Mouse (Mus musculus): ENCODE measurements around the gene Hnrnpa2b1. TPM values are rescaled to one million over a fixed set of nuclear protein-coding genes. Genes with fewer than 3 reads are reported as not detected.
"Not testable (repeated sequence)": the region's sequence is repeated elsewhere in the genome, so short reads cannot be mapped to it uniquely, and the experiment has no call there.

Gene Hnrnpa2b1
- 639 and 754 TPM in 2 replicates for polyA plus RNA-seq (2012; rRNA removed)

- DNase-seq (ENCODE audit: low spot score): peak; percentile 99
Observed at GRCm38 (mm10) chr6:51469715-51470310, at the start of gene Hnrnpa2b1. Gene Hnrnpa2b1, minus strand, starts transcription at chr6:51469894.

DNA sequence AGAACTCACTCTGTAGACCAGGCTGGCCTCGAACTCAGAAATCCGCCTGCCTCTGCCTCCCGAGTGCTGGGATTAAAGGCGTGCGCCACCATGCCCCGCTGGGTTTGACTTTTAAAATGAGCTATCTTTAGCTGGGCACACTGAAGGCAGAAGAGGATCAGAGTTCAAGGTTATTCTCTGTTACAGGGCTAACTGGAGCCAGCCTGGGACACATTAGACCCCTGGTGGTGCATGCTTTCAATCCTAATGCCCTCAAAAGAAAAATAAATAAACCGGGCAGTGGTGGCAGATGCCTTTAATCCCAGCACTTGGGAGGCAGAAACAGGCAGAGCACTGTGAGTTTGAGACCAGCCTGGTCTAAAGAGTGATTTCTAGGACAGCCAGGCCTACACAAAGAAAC, 45.2 kb upstream of the Hnrnpa2b1 start:
- DNase-seq (ENCODE audit: low spot score): no peak

- DNase-seq (ENCODE audit: low spot score): no peak
Observed at GRCm38 (mm10) chr6:51513745-51514144, 44.1 kb upstream of the Hnrnpa2b1 start.

- no peak for DNase-seq (ENCODE audit: low spot score)
Observed at GRCm38 (mm10) chr6:51510946-51511345, 41.3 kb upstream of the Hnrnpa2b1 start.

- no peak for DNase-seq (ENCODE audit: low spot score)
Observed at GRCm38 (mm10) chr6:51510094-51510493, 40.4 kb upstream of the Hnrnpa2b1 start.

GRCm38 (mm10) chr6:51508750-51509648, 39.3 kb upstream of the Hnrnpa2b1 start:
- DNase-seq (ENCODE audit: low spot score): peak; percentile 33

- no peak for DNase-seq (ENCODE audit: low spot score)
Observed at GRCm38 (mm10) chr6:51507556-51507955, 37.9 kb upstream of the Hnrnpa2b1 start.

DNA sequence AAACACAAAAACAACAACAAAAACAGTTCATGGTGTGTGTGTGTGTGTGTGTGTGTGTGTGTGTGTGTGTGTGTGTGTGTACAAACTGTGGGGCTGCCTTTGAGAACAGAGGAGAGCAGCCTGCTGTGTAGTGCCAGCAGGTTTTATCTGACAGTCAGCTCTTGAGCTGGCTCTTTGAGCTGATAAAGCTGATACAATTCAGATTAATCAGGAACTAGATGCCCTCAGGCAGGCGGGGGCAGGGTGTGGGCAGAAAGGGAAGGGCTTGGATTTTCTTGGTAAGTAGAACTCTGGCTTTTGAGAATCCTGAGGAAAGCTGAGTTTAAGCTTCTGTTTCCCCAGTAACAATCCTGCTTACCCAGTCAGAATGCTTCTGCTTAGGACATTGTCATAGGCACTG, 36.0 kb upstream of the Hnrnpa2b1 start:
- DNase-seq (ENCODE audit: low spot score): no peak

- no peak for DNase-seq (ENCODE audit: low spot score)
Observed at GRCm38 (mm10) chr6:51497321-51498111, 27.8 kb upstream of the Hnrnpa2b1 start.

DNA sequence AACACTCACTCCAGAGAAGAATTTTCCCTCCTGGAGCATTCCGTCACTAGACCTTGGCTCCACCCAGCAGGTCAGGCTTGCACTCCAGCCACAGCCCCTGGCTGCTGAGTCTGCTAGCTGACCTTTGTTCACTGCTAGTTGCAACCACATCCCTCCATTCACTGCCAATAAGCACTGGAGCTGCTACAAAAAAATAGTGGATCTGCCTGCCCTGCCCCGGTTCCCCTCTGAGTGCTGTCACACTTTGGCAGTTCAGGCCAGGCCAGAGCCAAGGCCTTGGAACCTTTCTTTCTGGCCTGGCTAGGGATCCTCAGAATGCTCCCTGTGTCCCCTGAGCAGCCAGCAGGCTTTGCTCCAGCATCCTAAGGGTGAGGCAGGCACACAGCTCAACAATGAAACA, 20.1 kb upstream of the Hnrnpa2b1 start:
- no peak for DNase-seq (ENCODE audit: low spot score)

DNA sequence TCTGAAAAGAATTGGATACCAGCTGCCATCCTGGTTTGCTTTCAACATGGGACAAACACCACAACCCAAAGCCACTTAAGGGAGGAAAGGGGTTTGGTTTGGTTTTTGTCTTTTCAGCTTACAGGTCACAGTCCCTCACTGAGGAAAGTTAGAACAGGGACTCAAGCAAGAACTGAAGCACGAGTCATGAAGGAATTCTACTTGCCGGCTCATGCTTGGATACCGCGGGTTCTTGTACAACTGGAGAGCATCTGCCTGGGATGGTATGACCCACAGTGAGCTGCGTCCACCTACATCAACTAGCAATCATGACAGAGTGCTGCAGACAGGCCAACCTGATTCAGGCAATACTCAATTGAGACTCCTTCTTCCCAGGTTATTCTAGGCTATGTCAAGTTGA, 17.0 kb upstream of the Hnrnpa2b1 start:
- no peak for DNase-seq (ENCODE audit: low spot score)

- DNase-seq (ENCODE audit: low spot score): no peak
Observed at GRCm38 (mm10) chr6:51486076-51486710, 16.5 kb upstream of the Hnrnpa2b1 start.

- DNase-seq (ENCODE audit: low spot score): no peak
Observed at GRCm38 (mm10) chr6:51485646-51486045, 16.0 kb upstream of the Hnrnpa2b1 start.

DNA sequence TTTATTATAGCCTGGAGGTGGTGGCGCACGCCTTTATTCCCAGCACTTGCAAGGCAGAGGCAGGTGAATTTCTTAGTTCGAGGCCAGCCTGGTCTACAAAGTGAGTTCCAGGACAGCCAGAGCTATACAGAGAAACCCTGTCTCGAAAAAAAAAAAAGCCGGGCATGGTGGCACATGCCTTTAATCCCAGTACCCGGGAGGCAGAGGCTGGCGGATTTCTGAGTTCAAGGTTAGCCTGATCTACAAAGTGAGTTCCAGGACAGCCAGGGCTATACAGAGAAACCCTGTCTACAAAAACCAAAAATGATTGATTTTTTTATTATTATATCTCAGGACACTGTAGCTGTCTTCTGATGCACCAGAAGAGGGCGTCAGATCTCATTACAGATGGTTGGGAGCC, 14.9 kb upstream of the Hnrnpa2b1 start:
- DNase-seq (ENCODE audit: low spot score): not testable (repeated sequence)

- no peak for DNase-seq (ENCODE audit: low spot score)
Observed at GRCm38 (mm10) chr6:51483861-51484260, 14.2 kb upstream of the Hnrnpa2b1 start.

- DNase-seq (ENCODE audit: low spot score): no peak
Observed at GRCm38 (mm10) chr6:51481548-51481947, 11.9 kb upstream of the Hnrnpa2b1 start.

GRCm38 (mm10) chr6:51479136-51479731, 9.5 kb upstream of the Hnrnpa2b1 start:
- no peak for DNase-seq (ENCODE audit: low spot score)

DNA sequence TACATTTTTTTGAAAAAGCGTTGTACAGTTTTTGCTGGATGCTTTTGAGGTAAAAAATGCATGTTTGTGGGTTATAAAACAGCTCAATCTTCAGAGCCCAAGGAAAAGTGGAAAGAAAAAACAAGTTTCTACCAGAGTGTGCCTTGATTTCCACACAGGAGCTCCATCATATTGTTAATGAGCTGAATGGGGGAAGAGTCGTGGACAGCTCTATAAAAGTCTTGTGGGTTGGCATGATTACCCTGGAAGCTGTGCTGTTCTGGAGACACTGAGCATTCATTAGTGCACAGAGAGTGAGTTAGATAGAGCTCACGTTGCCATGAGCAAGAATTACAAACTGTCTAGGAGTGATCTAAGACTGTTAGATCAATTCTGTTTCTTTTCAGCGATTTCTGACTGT, 2.5 kb upstream of the Hnrnpa2b1 start:
- DNase-seq (ENCODE audit: low spot score): no peak

- no peak for DNase-seq (ENCODE audit: low spot score)
Observed at GRCm38 (mm10) chr6:51471782-51472181, 2.1 kb upstream of the Hnrnpa2b1 start.

- no peak for DNase-seq (ENCODE audit: low spot score)
Observed at GRCm38 (mm10) chr6:51471179-51471505, 1.4 kb upstream of the Hnrnpa2b1 start.

DNA sequence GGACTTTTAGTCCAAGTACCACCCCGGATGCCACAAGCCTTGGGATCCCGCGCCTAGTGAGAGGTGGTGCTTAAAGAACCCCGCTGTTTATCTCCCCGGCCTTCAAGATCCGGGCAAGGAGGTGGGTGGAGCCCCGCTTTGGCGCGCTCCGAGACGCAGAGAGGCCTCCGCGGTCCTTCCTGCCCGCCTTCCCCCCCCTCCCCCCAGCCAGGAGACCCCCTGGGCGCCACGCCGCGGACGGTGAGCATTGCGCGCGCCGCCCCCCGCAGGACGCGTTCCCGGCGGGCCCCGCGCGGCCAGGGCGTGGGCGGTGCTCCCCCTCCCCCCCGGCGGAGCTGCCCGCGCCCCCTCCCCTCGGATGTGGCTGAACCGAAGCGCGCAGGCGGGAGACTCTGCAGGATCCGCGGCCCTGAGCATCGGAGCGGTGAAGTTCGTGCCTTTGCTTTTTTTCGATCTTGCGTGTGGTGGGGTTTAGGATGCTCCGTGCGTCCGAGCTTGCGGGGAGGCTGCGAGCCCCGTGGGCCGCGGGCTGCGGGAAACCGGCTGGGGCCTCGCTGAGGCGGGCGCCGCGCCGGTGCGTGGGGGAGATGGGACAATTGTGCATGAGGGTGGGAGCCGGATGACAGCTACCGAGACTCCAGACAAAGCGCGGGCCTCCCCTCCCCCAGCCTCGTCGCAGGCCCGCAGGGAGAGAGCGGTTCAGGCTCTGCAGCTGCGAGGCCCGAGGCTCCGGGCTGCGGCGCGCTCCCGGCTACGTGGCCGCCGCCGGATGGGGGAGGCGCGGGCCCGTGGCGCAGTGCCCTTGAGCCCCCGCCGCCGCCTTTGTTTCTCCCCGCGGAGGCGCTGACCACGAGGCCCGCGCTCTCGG, 851 bp upstream of the Hnrnpa2b1 start, which contains the start of gene Cbx3:
TSS of gene Cbx3 (plus strand) at position 50 of the 868 bp plus-strand sequence.
- peak; percentile 72 for DNase-seq (ENCODE audit: low spot score)
